Mouse (Mus musculus): ENCODE results near the gene Tmem131.

The Tmem131 gene

GRCm38 (mm10) chr1:36877126-36877525 is 66.3 kb downstream of the Tmem131 start:
- no peak for DNase-seq

- DNase-seq, result no peak
Measured at GRCm38 (mm10) chr1:36874874-36875561, 68.4 kb downstream of the Tmem131 start.

GRCm38 (mm10) chr1:36871238-36871637 is 72.2 kb downstream of the Tmem131 start:
- DNase-seq, result no peak

GRCm38 (mm10) chr1:36870518-36870917 is 72.9 kb downstream of the Tmem131 start:
- DNase-seq, result no peak

DNA sequence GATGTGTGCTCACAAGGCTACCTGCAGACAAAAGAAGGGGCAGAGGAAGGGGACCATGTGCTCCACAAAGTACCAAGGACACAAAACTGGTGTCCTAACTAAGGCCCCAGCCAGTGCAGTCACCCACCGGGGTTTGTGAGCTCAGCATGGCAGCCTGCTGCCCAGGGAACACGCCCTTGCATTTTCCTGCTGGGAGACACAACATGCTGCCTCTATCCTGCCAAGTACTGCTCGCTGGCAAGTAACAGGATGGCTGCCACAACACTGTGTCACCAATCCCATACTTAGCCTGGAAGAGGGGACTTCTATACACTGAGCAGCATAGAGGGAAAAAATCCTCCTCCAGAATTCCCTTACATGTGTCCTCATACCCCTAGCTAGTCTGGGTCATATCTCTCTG is 78.7 kb downstream of the Tmem131 start:
- no peak for DNase-seq

DNA sequence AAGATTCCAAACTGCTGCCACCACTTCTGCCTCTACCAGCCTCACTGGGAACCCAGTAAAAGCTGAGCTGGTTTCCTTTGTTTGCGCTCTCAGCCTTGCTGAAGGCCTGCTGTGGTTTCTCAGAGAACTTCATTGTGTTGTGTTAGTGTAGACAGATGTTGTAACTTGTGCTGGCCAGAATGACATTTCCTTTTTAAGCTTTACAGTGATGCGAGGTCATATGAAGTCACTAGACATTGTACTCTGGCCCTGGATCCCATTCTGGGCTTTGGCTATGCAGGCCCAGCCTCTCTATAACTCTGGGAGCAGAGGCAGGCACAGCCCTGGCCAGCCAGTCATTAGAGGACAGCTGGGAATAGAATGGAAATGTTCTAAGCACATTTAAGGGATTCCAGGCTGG is 81.7 kb downstream of the Tmem131 start:
- DNase-seq, result no peak

- no peak for DNase-seq
Measured at GRCm38 (mm10) chr1:36860876-36861275, 82.6 kb downstream of the Tmem131 start.

GRCm38 (mm10) chr1:36860431-36860849 is 83.0 kb downstream of the Tmem131 start:
- no peak for DNase-seq

DNA sequence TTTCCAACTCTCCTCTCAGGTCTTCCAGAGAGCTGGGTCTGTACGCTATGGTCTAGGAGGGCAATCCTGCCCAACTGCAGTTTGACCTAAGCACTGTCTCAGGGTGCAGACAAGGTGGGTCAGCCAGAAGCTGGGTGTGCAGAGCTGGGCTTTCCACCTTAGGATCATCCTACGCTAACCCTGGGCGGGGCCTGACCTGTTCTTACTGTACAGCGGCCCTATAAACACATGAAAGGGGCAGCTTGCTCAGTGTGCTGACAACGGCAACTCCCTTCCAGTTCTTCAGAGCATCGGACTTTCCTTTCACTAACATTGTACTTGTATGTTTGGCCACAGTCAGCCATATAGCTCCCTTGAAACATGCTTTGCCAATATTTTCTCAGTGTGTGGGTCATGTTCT is 86.4 kb downstream of the Tmem131 start:
- DNase-seq, result no peak

DNA sequence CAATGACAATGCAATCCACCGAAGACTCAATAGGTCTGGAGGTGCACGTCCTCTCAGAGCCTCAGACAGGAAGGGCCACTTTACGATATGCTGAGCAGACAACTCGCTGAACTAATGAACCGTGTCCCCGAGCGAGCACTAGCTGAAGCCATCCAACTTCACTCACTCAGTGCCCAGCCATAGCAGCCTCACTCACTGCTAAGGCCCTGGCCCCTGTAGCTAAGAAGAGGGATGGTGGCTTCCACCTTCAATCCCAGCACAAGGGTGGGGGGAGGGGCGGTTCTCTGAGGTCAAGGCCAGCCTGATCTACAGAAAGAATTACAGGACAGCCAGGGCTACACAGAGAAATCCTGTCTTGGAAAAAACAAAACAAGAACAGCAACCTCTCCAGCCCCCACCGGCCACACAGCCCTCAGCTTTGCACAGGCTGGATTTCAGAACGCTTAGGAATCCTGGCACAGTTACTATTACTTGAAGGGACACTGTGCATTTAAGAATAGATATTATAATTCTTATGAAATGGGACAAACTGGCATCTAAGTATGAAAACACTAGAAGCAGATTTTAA is 89.2 kb downstream of the Tmem131 start:
- DNase-seq, result no peak

DNA sequence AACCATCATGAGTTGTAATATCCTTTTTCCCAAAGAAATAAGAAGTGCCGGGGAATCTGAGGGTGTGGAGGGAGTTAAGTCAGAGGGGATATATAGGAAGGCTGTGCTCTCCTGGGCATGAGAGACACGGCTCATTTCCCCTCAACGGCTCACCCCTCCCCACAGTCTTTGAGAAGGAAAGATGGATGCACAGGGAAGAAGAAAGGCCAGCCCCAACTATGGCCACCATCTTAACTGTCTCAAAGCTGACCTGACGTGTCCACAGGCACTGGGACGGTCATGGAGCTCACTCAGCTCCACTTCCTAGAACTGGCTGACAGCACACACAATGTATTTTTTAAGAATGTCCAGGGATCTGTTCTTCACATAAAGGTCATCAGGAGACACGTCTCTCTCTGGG is 91.4 kb downstream of the Tmem131 start:
- DNase-seq, result no peak

GRCm38 (mm10) chr1:36851392-36851791 is 92.1 kb downstream of the Tmem131 start:
- no peak for DNase-seq

DNA sequence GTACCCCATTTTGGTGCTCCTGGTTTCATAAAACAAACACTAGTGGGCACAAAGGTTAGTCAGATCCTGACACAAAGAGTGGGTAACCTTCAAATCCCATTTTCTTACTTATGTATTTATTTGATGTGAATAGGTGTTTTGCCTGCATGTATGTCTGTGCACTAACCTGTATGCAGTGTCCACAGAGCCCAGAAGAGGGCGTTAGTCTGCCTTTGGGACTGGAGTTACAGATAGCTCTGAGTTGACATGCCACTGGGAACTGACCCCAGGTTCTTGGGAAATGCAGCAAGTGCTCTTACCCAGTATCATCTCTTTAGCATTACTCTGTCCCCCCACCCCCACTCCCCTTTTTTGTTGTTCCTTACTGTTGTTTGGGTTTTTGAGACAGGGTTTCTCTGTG is 95.4 kb downstream of the Tmem131 start:
- DNase-seq, result no peak

DNA sequence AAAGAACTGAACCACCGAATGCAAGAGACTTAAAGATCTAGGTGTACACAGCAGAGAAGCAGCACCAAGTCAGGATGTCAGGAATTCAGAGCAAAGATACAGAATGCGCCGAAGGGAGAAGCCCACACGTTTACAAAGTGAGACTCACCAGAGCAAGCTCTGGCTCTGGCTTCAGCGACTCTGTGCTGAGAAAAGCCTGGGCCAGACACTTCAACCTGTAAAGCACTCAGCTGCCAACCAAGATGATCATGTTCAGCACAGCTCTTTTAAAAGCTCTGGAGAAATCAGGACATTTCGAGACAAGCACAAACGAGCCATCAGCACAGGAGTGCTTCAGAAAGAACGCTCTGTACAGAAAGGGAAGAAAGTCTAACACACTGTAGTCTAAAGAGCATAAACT is 96.2 kb downstream of the Tmem131 start:
- no peak for DNase-seq

DNA sequence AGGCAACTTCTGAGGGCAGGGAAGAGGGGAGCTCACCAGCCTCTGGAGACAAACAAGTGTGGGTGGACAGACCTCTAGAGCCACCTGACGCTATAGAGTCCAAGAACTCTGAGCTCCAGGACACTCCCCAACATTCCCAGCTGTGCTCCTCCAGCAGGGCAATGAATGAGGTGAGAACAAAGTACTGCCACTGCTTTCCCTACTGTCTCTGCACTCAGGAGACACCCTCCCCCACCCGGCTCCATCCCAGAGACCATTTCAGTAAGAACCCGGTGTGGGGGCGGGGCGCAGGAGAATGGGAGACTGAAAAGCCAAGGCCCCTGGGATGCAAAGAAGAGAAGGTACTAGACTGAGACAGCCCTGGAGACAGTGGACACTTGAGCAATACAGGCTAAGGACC is 98.4 kb downstream of the Tmem131 start:
- no peak for DNase-seq

DNA sequence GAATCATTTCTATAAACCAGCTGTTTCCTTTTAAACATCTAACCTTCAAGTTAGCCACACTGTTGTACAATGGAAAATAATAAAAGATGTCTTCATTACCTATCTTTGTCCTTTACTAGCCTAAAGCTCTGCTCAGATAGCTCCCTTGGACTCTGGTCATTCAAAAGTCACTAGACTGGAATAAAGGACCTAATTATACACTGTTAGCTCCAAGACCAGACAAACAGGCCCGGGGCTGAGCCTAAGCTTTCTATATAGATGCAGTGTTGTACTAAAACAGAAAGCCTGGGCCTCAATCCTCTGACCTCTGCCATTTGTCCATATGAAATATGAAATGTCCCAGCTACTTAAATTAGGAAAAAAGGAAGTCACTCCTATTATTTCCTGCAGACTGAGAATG is 101.7 kb downstream of the Tmem131 start:
- DNase-seq, result no peak

DNA sequence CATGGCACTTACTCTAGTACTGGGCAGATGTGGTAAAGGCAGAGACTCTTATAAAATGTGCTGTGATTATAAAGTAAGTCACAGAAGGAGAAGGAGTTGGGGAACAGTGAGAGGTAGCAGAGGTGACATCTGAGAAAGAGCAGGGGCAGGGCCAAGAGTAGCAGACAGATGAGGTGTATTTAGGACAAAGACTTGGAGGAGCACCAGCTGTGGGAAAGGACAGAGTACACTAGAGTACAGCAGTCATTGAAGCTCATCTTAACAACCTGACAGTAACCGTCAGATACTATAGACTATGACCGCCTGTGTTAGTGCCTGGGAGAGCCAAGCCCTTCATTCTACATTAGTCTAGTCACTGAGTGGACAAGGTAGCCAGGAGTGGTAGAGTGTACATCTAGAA is 102.5 kb downstream of the Tmem131 start:
- no peak for DNase-seq

GRCm38 (mm10) chr1:36839858-36840257 is 103.6 kb downstream of the Tmem131 start:
- DNase-seq, result no peak

DNA sequence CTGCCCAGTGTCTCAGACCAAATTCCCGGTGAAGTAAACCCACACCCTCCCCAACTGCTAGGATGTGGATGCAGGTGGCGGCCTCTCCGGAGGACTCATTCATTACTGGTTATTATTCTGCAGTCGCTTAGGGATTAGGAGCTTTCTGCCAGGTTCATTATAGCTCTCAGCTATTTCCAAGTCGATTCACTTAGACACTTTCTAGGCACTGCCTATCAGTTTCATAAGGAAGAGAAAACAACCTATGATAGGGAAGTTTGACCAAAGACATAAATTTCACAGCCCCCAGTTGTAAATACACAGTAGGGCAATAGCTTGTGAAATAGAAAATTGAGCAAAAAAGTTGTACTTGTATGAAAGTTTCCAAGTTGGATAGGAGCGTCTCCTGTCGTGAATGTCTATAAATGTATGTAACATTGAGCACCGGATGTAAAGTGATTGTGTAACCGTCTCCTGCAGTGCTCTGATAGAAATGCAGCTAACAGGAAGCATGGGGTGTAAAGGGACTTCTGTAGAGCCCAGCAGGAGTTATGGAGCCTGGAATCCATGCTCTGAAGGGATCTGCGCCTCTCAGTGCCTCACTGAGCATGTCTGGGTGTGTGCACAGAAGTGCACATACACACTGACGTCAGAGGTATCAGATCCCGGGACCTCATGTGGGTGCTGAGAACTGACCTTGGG is 107.1 kb downstream of the Tmem131 start:
- no peak for DNase-seq

- DNase-seq, result no peak
Measured at GRCm38 (mm10) chr1:36835593-36835992, 107.9 kb downstream of the Tmem131 start.

DNA sequence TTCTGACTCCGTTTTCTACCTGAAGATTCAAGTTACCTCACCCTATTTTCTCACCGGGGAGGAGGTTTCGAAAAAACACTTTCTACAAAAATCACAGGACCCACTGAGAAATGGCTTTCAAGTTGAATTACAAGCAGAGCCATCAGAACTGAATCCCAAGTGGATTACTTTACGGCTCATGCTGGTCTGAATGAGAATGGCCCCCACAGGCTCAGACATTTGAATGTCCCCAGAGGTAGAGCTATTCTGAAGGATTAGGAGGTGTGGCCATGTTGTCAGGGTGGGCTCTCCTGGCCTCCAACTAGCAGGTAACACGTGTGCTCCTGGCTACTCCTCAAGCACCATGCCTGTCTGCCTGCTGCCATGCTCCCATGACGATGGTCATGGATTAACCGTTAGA is 109.4 kb downstream of the Tmem131 start:
- DNase-seq, result no peak

- no peak for DNase-seq
Measured at GRCm38 (mm10) chr1:36830913-36831866, 112.3 kb downstream of the Tmem131 start.

DNA sequence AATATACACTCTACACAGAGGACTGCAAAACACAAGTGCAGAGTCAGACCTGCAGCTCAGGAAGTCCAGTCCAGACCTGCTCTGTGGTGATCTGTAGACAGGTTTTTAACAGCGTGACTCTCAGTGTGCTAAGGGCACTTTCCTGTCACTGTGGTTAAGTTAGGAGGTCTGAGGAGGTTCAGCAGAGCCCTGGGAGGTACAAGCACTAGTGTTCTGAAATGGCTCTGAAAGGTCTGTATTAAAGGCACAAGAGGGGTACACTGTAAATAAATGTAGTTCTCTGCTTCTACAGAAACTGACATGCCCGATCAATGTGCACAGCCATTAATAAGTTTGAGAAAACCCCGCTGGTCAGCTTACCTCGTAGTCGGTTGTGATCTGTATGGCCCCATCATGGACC is 119.1 kb downstream of the Tmem131 start:
- no peak for DNase-seq

All from right cerebral cortex, postnatal 14 days (tissue).